Mouse (Mus musculus) kidney, embryonic 14.5 days (tissue): ENCODE data around the gene Tada2a. TPM values are rescaled to one million over a fixed set of nuclear protein-coding genes. Genes with fewer than 3 reads are reported as not detected.
A peak's percentile ranks its signal among the peaks of the same experiment; 100 is the strongest.

Source experiments
- ATAC-seq: fragments of 200-750 bp; cut with Nextera tagmentation; 2 replicates; pipeline ENCODE4 v1.8.0; 2017; ENCODE audit warnings: moderate number of reproducible peaks, mild to moderate bottlenecking, moderate TSS enrichment, moderate library complexity; ENCODE audit not compliant: low FRiP score, low TSS enrichment
- H3K27ac ChIP-seq: fragments of 300-500 bp; sonication (generic); 2 replicates; pipeline ENCODE4 v1.5.1; 2014; ENCODE audit warnings: low read depth, mild to moderate bottlenecking, low read length, moderate library complexity, mixed read lengths
- H3K27me3 ChIP-seq: fragments of 300-500 bp; sonication (generic); 2 replicates; pipeline ENCODE4 v1.6.1; 2014; ENCODE audit warnings: mild to moderate bottlenecking, low read length; ENCODE audit not compliant: control insufficient read depth, insufficient read depth
- H3K36me3 ChIP-seq: fragments of 300-500 bp; sonication (generic); 2 replicates; pipeline ENCODE4 v1.6.1; 2014; ENCODE audit warnings: low read length, mixed read lengths; ENCODE audit not compliant: control insufficient read depth, insufficient read depth
- H3K4me1 ChIP-seq: fragments of 300-500 bp; sonication (generic); 2 replicates; pipeline ENCODE4 v1.6.1; 2014; ENCODE audit warnings: low read length, mixed read lengths; ENCODE audit not compliant: control insufficient read depth, insufficient read depth
- H3K4me2 ChIP-seq: fragments of 300-500 bp; sonication (generic); replicated peaks from 2 replicates; pipeline ENCODE4 v1.6.1; 2014; ENCODE audit warnings: low read depth, mild to moderate bottlenecking, low read length
- H3K4me3 ChIP-seq: fragments of 300-500 bp; sonication (generic); 2 replicates; pipeline ENCODE4 v1.5.1; 2014; ENCODE audit warnings: mild to moderate bottlenecking, low read length
- H3K9ac ChIP-seq: fragments of 300-500 bp; sonication (generic); 2 replicates; pipeline ENCODE4 v1.6.1; 2014; ENCODE audit warnings: low read depth, mild to moderate bottlenecking, low read length, moderate library complexity
- H3K9me3 ChIP-seq: fragments of 300-500 bp; sonication (generic); 2 replicates; pipeline ENCODE4 v1.6.1; 2016; ENCODE audit warnings: low read length; ENCODE audit not compliant: control insufficient read depth
- WGBS: fragments of 180-500 bp; shearing (Covaris S2); extraction: QIAGEN DNeasy Blood & Tissue Kit; methylation state at CpG from one replicate; pipeline ENCODE4 v1.1.7; 2014; 5-methylcytosine and 5-hydroxymethylcytosine counted together
- polyA plus RNA-seq: library from polyadenylated mRNA; unstranded; fragments of >200 nt; fragmentation: Nextera tagmentation; extraction: Ambion mirVana; gene quantifications from 2 replicates; pipeline ENCODE4 v1.2.1, GENCODE M21; 2014

Gene Tada2a
- polyA plus RNA-seq, 1 experiment from 2014 or later, result 35.7 TPM

- Histone ChIP-seq H3K27me3 (no peaks in the 10 kb centered on the region), H3K4me1 (no peaks in the 10 kb centered on the region), H3K27ac (no peak overlapping the region), H3K36me3 (no peaks in the 10 kb centered on the region), H3K9ac (no peak overlapping the region), H3K4me3 (no peak overlapping the region), H3K9me3 (no peaks in the 10 kb centered on the region), H3K4me2 (no peak overlapping the region)
- 0 out of 2 replicates have a peak, but pooled peaks have one; percentile 46 for ATAC-seq
- WGBS, result 62% methylated on average over 14 of the region's 14 CpGs
Measured at GRCm38 (mm10) chr11:84042808-84043762, 86.3 kb downstream of the Tada2a start.

GRCm38 (mm10) chr11:84040621-84041020 is 88.8 kb downstream of the Tada2a start:
- Histone ChIP-seq H3K4me3 (no peak overlapping the region), H3K9ac (no peak overlapping the region), H3K36me3 (no peaks in the 10 kb centered on the region; the same call in 1 of the 2 replicates), H3K27me3 (no peaks in the 10 kb centered on the region), H3K4me2 (no peak overlapping the region), H3K4me1 (no peaks in the 10 kb centered on the region), H3K9me3 (no peaks in the 10 kb centered on the region), H3K27ac (no peak overlapping the region)
- no peak for ATAC-seq
- WGBS, result 85% methylated on average over 6 of the region's 6 CpGs

GRCm38 (mm10) chr11:84033671-84034070 is 95.7 kb downstream of the Tada2a start:
- no peak overlapping the region for H3K9ac ChIP-seq
- WGBS, result 84% methylated on average over 5 of the region's 5 CpGs
- H3K4me3 ChIP-seq, result no peak overlapping the region
- no peak overlapping the region for H3K4me2 ChIP-seq
- H3K4me1 ChIP-seq, result no peaks in the 10 kb centered on the region
- no peaks in the 10 kb centered on the region for H3K9me3 ChIP-seq
- H3K36me3 ChIP-seq, result peaks cover 3% of the 10 kb centered on the region; the same call in 1 of the 2 replicates
- H3K27ac ChIP-seq, result no peak overlapping the region
- no peaks in the 10 kb centered on the region for H3K27me3 ChIP-seq
- ATAC-seq, result no peak

- H3K36me3 ChIP-seq, result peaks cover 12% of the 10 kb centered on the region; the same call in 1 of the 2 replicates
- no peak for ATAC-seq
- no peak overlapping the region for H3K27ac ChIP-seq
- no peak overlapping the region for H3K4me3 ChIP-seq
- no peaks in the 10 kb centered on the region for H3K9me3 ChIP-seq
- WGBS, result 67% methylated on average over 5 of the region's 5 CpGs
- no peaks in the 10 kb centered on the region for H3K4me1 ChIP-seq
- no peak overlapping the region for H3K4me2 ChIP-seq
- H3K27me3 ChIP-seq, result no peaks in the 10 kb centered on the region
- H3K9ac ChIP-seq, result no peak overlapping the region
Measured at GRCm38 (mm10) chr11:84032559-84032958, 96.8 kb downstream of the Tada2a start.

GRCm38 (mm10) chr11:84031971-84032370 is 97.4 kb downstream of the Tada2a start:
- H3K36me3 ChIP-seq, result peaks cover 17% of the 10 kb centered on the region; the same call in 1 of the 2 replicates
- no peak overlapping the region for H3K27ac ChIP-seq
- no peak overlapping the region for H3K4me3 ChIP-seq
- H3K27me3 ChIP-seq, result no peaks in the 10 kb centered on the region
- H3K4me1 ChIP-seq, result no peaks in the 10 kb centered on the region
- no peak overlapping the region for H3K9ac ChIP-seq
- 56% methylated on average over 9 of the region's 9 CpGs for WGBS
- H3K4me2 ChIP-seq, result no peak overlapping the region
- H3K9me3 ChIP-seq, result no peaks in the 10 kb centered on the region
- no peak for ATAC-seq

Other genes with a start within 250 kb of the Tada2a start
- 43.7 and 47.6 TPM in 2 replicates for gene Ddx52, start 187.5 kb downstream of the Tada2a start, polyA plus RNA-seq
- gene Synrg, start 165.2 kb downstream of the Tada2a start, polyA plus RNA-seq, result 9.3 and 11.6 TPM in 2 replicates
- 19.8 and 21.4 TPM in 2 replicates for gene Dusp14, start 60.3 kb downstream of the Tada2a start, polyA plus RNA-seq
- 11.9 and 18.1 TPM in 2 replicates for gene Acaca, start 72 bp upstream of the Tada2a start, polyA plus RNA-seq
- not detected in 2 replicates for gene Gm11437, start 37.9 kb upstream of the Tada2a start, polyA plus RNA-seq